Mouse (Mus musculus) MEL (cell line): ENCODE measurements at regions not wholly inside any gene's neighbourhood (a gene's known extent, or its start where the extent isn't known, plus 50 kb on each side); places are given as distances from the start of the nearest gene placed in this dataset.

Experiments
- DNase-seq: peaks from one replicate; pipeline ENCODE4 v3.0.0; 2011; ENCODE audit warnings: low read depth, low spot score
- H3K27ac ChIP-seq: 2 replicates; pipeline ENCODE4 v1.5.1; 2012; ENCODE audit warnings: low read depth, mild to moderate bottlenecking, control low read depth, low read length, moderate library complexity; ENCODE audit not compliant: control insufficient read depth
- H3K27me3 ChIP-seq, 2 experiments: fragments of 150-350 bp in 1 of 2; sonication (generic) in 1 of 2; 2 replicates each; pipeline ENCODE4 v1.6.1; 2012; ENCODE audit warnings: low read length in 2 of 2, mild to moderate bottlenecking in 2 of 2, improper control_type of control experiment in 1 of 2, moderate library complexity in 1 of 2; ENCODE audit not compliant: insufficient read depth in 2 of 2, control insufficient read depth in 1 of 2
- H3K36me3 ChIP-seq, 2 experiments: 2 replicates each; pipeline ENCODE4 v1.6.1; 2012 to 2014; ENCODE audit warnings: low read length in 2 of 2, improper control_type of control experiment in 1 of 2, inconsistent platforms in 1 of 2, mild to moderate bottlenecking in 1 of 2; ENCODE audit not compliant: insufficient read depth in 2 of 2, control insufficient read depth in 1 of 2
- H3K4me1 ChIP-seq, 2 experiments: fragments of 150-350 bp in 1 of 2; sonication (generic) in 1 of 2; 2 replicates each; pipeline ENCODE4 v1.6.1; 2012; ENCODE audit warnings: low read length in 2 of 2, improper control_type of control experiment in 1 of 2, mild to moderate bottlenecking in 1 of 2; ENCODE audit not compliant: insufficient read depth in 2 of 2, control insufficient read depth in 1 of 2
- H3K4me3 ChIP-seq, 2 experiments: fragments of 150-350 bp in 1 of 2; sonication (generic) in 1 of 2; 2 replicates each; pipeline ENCODE4 v1.5.1; 2012; ENCODE audit warnings: low read depth in 2 of 2, low read length in 2 of 2, mild to moderate bottlenecking in 2 of 2, moderate library complexity in 2 of 2, control low read depth in 1 of 2, improper control_type of control experiment in 1 of 2; ENCODE audit not compliant: control insufficient read depth in 1 of 2, insufficient read depth in 1 of 2
- H3K79me2 ChIP-seq: 2 replicates; pipeline ENCODE4 v1.6.1; 2012; ENCODE audit warnings: mild to moderate bottlenecking, low read length, moderate library complexity; ENCODE audit not compliant: control insufficient read depth, poor library complexity, insufficient read depth
- H3K9ac ChIP-seq: 2 replicates; pipeline ENCODE4 v1.6.1; 2012; ENCODE audit warnings: low read depth, mild to moderate bottlenecking, control low read depth, low read length, moderate library complexity; ENCODE audit not compliant: control insufficient read depth, poor library complexity, severe bottlenecking
- H3K9me3 ChIP-seq: fragments of 150-350 bp; sonication (generic); replicated peaks from 2 replicates; pipeline ENCODE4 v1.6.1; 2012; ENCODE audit warnings: mild to moderate bottlenecking, low read length, improper control_type of control experiment, moderate library complexity; ENCODE audit not compliant: insufficient read depth
- CHD1 ChIP-seq: IDR thresholded peaks from 2 replicates; pipeline ENCODE4 v1.6.1; 2012; ENCODE audit warnings: low read depth, mild to moderate bottlenecking, inconsistent platforms, low read length, improper control_type of control experiment
- CHD2 ChIP-seq: IDR thresholded peaks from 2 replicates; pipeline ENCODE4 v1.6.1; 2011; ENCODE audit warnings: low read length, improper control_type of control experiment
- CTCF ChIP-seq, 3 experiments: IDR thresholded peaks in 2 of 3; conservative IDR thresholded peaks in 1 of 3; 2 replicates each; pipeline ENCODE4 v1.5.1; 2011 to 2012; ENCODE audit warnings: low read length in 3 of 3, low read depth in 2 of 3, mild to moderate bottlenecking in 2 of 3, improper control_type of control experiment in 1 of 3, inconsistent platforms in 1 of 3, mixed read lengths in 1 of 3, moderate library complexity in 1 of 3; ENCODE audit not compliant: control insufficient read depth in 1 of 3, insufficient read depth in 1 of 3, poor library complexity in 1 of 3, severe bottlenecking in 1 of 3
- EP300 ChIP-seq, 2 experiments: IDR thresholded peaks; 2 replicates each; pipeline ENCODE4 v1.6.1; 2011; ENCODE audit warnings: improper control_type of control experiment in 2 of 2, low read length in 2 of 2, low read depth in 1 of 2, mild to moderate bottlenecking in 1 of 2
- ETS1 ChIP-seq: IDR thresholded peaks from 2 replicates; pipeline ENCODE4 v1.6.1; 2012; ENCODE audit warnings: low read depth, mild to moderate bottlenecking, inconsistent platforms, low read length, improper control_type of control experiment, moderate library complexity
- GATA1 ChIP-seq: IDR thresholded peaks from 2 replicates; pipeline ENCODE4 v1.6.1; 2011; ENCODE audit warnings: low read depth, low read length, improper control_type of control experiment
- HCFC1 ChIP-seq: IDR thresholded peaks from 2 replicates; pipeline ENCODE4 v1.6.1; 2012; ENCODE audit warnings: low read depth, mild to moderate bottlenecking, inconsistent platforms, low read length, improper control_type of control experiment, moderate library complexity
- JUND ChIP-seq: IDR thresholded peaks from 2 replicates; pipeline ENCODE4 v1.6.1; 2011; ENCODE audit warnings: low read depth, mild to moderate bottlenecking, improper control_type of control experiment, low read length
- KAT2A ChIP-seq: conservative IDR thresholded peaks from 2 replicates; pipeline ENCODE4 v1.6.1; 2012; ENCODE audit warnings: low read depth, low read length, improper control_type of control experiment, inconsistent platforms
- MAFK ChIP-seq: IDR thresholded peaks from 2 replicates; pipeline ENCODE4 v1.6.1; 2011; ENCODE audit warnings: low read depth, mild to moderate bottlenecking, low read length, improper control_type of control experiment, borderline replicate concordance
- MAZ ChIP-seq: IDR thresholded peaks from 2 replicates; pipeline ENCODE4 v1.6.1; 2012; ENCODE audit warnings: low read depth, mild to moderate bottlenecking, inconsistent platforms, low read length, improper control_type of control experiment
- MEF2A ChIP-seq: IDR thresholded peaks from 2 replicates; pipeline ENCODE4 v1.6.1; 2014; ENCODE audit warnings: low read depth, mild to moderate bottlenecking, inconsistent platforms, low read length, improper control_type of control experiment; ENCODE audit not compliant: poor library complexity, insufficient replicate concordance, severe bottlenecking; ENCODE audit errors: extremely low read depth
- MXI1 ChIP-seq: IDR thresholded peaks from 2 replicates; pipeline ENCODE4 v1.6.1; 2011; ENCODE audit warnings: mild to moderate bottlenecking, low read depth, low read length, improper control_type of control experiment
- MYB ChIP-seq: IDR thresholded peaks from 2 replicates; pipeline ENCODE4 v1.6.1; 2011; ENCODE audit warnings: mild to moderate bottlenecking, low read depth, low read length, improper control_type of control experiment
- MYC ChIP-seq: IDR thresholded peaks from 2 replicates; pipeline ENCODE4 v1.6.1; 2011; ENCODE audit warnings: low read depth, mild to moderate bottlenecking, low read length, improper control_type of control experiment, moderate library complexity
- NELFE ChIP-seq: IDR thresholded peaks from 2 replicates; pipeline ENCODE4 v1.6.1; 2011; ENCODE audit warnings: low read depth, low read length, improper control_type of control experiment
- POLR2A ChIP-seq, 2 experiments: IDR thresholded peaks; 2 replicates each; pipeline ENCODE4 v1.6.1; 2011 to 2012; ENCODE audit warnings: low read length in 2 of 2, mild to moderate bottlenecking in 2 of 2, control low read depth in 1 of 2, improper control_type of control experiment in 1 of 2, low read depth in 1 of 2, moderate library complexity in 1 of 2; ENCODE audit not compliant: control insufficient read depth in 1 of 2, insufficient read depth in 1 of 2, poor library complexity in 1 of 2
- POLR2AphosphoS2 ChIP-seq: IDR thresholded peaks from 2 replicates; pipeline ENCODE4 v1.6.1; 2011; ENCODE audit warnings: low read length, improper control_type of control experiment
- RCOR1 ChIP-seq: IDR thresholded peaks from 2 replicates; pipeline ENCODE4 v1.6.1; 2012; ENCODE audit warnings: low read depth, mild to moderate bottlenecking, inconsistent platforms, low read length, improper control_type of control experiment
- UBTF ChIP-seq: IDR thresholded peaks from 2 replicates; pipeline ENCODE4 v1.6.1; 2012; ENCODE audit warnings: low read depth, mild to moderate bottlenecking, inconsistent platforms, low read length, improper control_type of control experiment, moderate library complexity, borderline replicate concordance; ENCODE audit not compliant: insufficient read depth
- USF2 ChIP-seq, 2 experiments: IDR thresholded peaks; 2 replicates each; pipeline ENCODE4 v1.6.1; 2011 to 2012; ENCODE audit warnings: improper control_type of control experiment in 2 of 2, low read length in 2 of 2, borderline replicate concordance in 1 of 2, inconsistent platforms in 1 of 2, low read depth in 1 of 2, mild to moderate bottlenecking in 1 of 2; ENCODE audit not compliant: insufficient read depth in 1 of 2
- ZMIZ1 ChIP-seq: IDR thresholded peaks from 2 replicates; pipeline ENCODE4 v1.6.1; 2012; ENCODE audit warnings: low read depth, mild to moderate bottlenecking, inconsistent platforms, low read length, improper control_type of control experiment, moderate library complexity

DNA sequence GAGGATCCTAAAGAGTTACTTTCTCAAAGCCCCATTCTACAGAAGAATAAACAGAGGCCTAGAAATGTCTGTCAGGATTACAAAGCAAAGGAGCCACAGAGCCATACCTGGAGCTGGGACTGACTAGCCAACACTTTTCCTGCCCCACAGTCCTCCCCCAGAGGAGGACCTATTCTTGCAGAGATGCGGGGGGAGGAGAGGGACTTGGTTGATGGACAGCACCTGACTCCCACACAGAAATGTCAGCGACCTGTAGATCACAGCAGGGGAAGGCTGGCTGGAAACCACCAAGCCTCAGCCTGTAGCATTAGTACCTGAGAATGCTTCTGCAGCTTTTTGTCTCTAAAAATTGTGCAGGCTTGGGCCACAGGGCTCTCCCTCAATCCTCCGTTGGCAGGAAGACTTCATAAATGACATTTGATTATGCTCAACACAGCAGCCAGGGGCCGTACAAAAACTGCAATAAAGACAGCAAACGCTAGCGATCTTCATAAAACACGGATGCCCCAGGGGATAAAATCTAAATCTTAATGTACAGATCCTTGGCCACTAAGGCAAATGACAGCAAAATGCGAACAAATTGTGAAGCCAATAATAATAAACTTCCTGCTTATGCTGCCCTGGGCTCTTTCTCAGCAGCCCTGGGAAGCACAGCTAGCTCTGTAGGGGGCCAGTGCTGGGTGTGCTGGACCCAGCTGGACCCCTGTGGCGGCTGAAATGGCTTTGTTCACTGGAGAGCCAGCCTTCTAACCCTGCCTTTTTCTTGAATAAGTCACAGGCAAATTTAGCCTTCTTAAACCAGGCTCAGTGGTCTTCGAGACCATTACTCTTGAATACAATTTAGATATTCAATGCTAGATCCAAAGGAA is 489.4 kb upstream of the Camk1g start:
- no peak for DNase-seq
- Histone ChIP-seq H3K4me1 (no peaks in the 10 kb centered on the region), H3K36me3 (no peaks in the 10 kb centered on the region), H3K79me2 (no peaks in the 10 kb centered on the region), H3K9ac (no peak overlapping the region), H3K27me3 (no peaks in the 10 kb centered on the region), H3K4me3 (no peak overlapping the region), H3K27ac (no peak overlapping the region), H3K9me3 (no peaks in the 10 kb centered on the region)
- TF ChIP-seq POLR2AphosphoS2, result no peak
- no peak for TF ChIP-seq RCOR1
- no peak for TF ChIP-seq MYC
- no peak for TF ChIP-seq MAFK
- no peak for TF ChIP-seq CTCF (IDR thresholded peaks at IDR 0.05 in 2 of 3, conservative IDR thresholded peaks at IDR 0.05 in 1 of 3; ENCODE audit: control insufficient read depth in 1 of 3, insufficient read depth in 1 of 3, low read depth in 2 of 3, low read length in 3 of 3, poor library complexity in 1 of 3, severe bottlenecking in 1 of 3)
- TF ChIP-seq USF2 (IDR thresholded peaks at IDR 0.05; ENCODE audit: borderline replicate concordance in 1 of 2, insufficient read depth in 1 of 2, low read depth in 1 of 2, low read length in 2 of 2), result no peak
- no peak for TF ChIP-seq EP300 (IDR thresholded peaks at IDR 0.05; ENCODE audit: low read depth in 1 of 2, low read length in 2 of 2)
- TF ChIP-seq JUND, result no peak
- TF ChIP-seq MXI1, result no peak
- no peak for TF ChIP-seq MAZ
- no peak for TF ChIP-seq UBTF
- no peak for TF ChIP-seq NELFE
- TF ChIP-seq KAT2A, result no peak
- TF ChIP-seq ETS1, result no peak
- no peak for TF ChIP-seq CHD2
- no peak for TF ChIP-seq HCFC1

DNA sequence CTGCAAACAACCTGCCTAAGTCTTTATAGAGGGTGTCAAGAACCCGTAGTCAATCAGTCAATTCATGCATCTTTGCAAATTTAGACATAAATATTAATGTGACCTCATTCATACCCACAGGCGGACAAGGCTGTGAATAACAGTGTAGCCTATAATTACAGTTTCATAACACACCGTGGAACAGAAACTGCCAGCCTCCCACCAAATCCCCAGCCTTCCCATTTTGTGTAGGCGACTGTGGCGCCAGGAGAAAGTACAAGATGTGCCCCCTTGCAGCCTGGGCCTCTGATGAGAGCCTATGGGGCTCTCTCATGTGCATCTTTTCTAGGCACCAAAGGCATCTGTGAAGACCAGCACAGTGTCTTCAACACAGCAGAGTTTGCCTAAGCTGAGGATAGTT is 477.8 kb upstream of the Camk1g start:
- no peaks in the 10 kb centered on the region for H3K36me3 ChIP-seq
- no peak overlapping the region for H3K4me3 ChIP-seq
- H3K9me3 ChIP-seq, result no peaks in the 10 kb centered on the region
- TF ChIP-seq POLR2A (IDR thresholded peaks at IDR 0.05; ENCODE audit: control insufficient read depth in 1 of 2, insufficient read depth in 1 of 2, low read depth in 1 of 2, low read length in 2 of 2, poor library complexity in 1 of 2) (no peak), MEF2A (no peak), NELFE (no peak), CHD1 (no peak), MYB (no peak), CTCF (IDR thresholded peaks at IDR 0.05 in 2 of 3, conservative IDR thresholded peaks at IDR 0.05 in 1 of 3; ENCODE audit: control insufficient read depth in 1 of 3, insufficient read depth in 1 of 3, low read depth in 2 of 3, low read length in 3 of 3, poor library complexity in 1 of 3, severe bottlenecking in 1 of 3) (no peak), GATA1 (no peak), MXI1 (no peak), ZMIZ1 (no peak)
- no peaks in the 10 kb centered on the region for H3K27me3 ChIP-seq
- H3K9ac ChIP-seq, result no peak overlapping the region
- no peaks in the 10 kb centered on the region for H3K79me2 ChIP-seq
- H3K4me1 ChIP-seq, result no peaks in the 10 kb centered on the region
- H3K27ac ChIP-seq, result no peak overlapping the region
- DNase-seq, result no peak
